Comparison of ENCODE assay signal across 18 mouse cellular contexts in the genomic region with DNA sequence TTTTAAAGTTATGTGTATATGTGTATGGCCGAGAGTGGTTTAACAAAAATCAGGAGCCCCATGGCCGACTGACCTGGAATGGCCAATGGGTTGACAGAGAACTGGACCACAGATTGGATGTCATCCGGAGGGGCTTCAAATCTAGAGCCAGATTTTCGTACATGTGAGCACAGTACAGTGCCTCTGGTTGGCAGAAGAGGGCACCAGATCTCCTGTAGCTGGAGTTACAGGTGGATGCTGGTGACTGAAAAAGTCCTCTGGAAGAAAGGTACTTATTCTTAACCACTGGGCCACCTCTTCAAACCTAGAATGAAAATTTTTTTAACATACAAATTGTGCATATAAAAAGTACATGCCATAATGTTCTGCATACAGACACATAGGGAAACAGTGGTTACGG. TPM values are rescaled to one million over a fixed set of nuclear protein-coding genes. Genes with fewer than 3 reads are reported as not detected.
DNase-seq lines count a peak whose midpoint lies in the region; ATAC-seq and TF ChIP-seq lines count a peak whose summit lies in the region.
"Had no signal": no experiment of that assay in that cellular context is flagged by ENCODE, and none has a peak within 500 bp of the region (broad histone marks: within the 10 kb centered on the region; RNA-seq: fewer than 3 reads in every experiment).

No protein-coding gene starts in this region.

- no peak overlapping the region for H3K4me2 ChIP-seq in liver, postnatal 0 days (ENCODE audit: low read depth, low read length)
- no peak overlapping the region for H3K4me2 ChIP-seq in liver, embryonic 11.5 days
- no peak overlapping the region for H3K4me2 ChIP-seq in forebrain, embryonic 16.5 days (ENCODE audit: low read length)
- H3K4me2 ChIP-seq: embryonic facial prominence, embryonic 12.5 days; forebrain, embryonic 15.5 days; hindbrain, embryonic 15.5 days; limb, embryonic 15.5 days had no signal

- no peaks in the 10 kb centered on the region for H3K79me2 ChIP-seq in heart, adult 2 months (replicated peaks; ENCODE audit: control insufficient read depth, insufficient read depth, low read length)

- H3K4me3 ChIP-seq in heart, adult 2 months, result no peak overlapping the region
- no peak overlapping the region for H3K4me3 ChIP-seq in liver, postnatal 0 days (ENCODE audit: low read depth, low read length)
- no peak overlapping the region for H3K4me3 ChIP-seq in liver, embryonic 11.5 days (ENCODE audit: low read depth, low read length)
- H3K4me3 ChIP-seq in ES-Bruce4 (ENCODE audit: low read depth, low read length), result no peak overlapping the region
- no peak overlapping the region for H3K4me3 ChIP-seq in forebrain, embryonic 16.5 days (replicated peaks; ENCODE audit: low read length)
- H3K4me3 ChIP-seq: embryonic facial prominence, embryonic 12.5 days; forebrain, embryonic 15.5 days; hindbrain, embryonic 15.5 days; limb, embryonic 15.5 days; myocyte had no signal

- H3K9ac ChIP-seq in heart, adult 2 months (ENCODE audit: low read depth, low read length), result no peak overlapping the region
- H3K9ac ChIP-seq in liver, postnatal 0 days (replicated peaks), result no peak overlapping the region
- H3K9ac ChIP-seq in liver, embryonic 11.5 days (ENCODE audit: low read depth, low read length), result no peak overlapping the region
- H3K9ac ChIP-seq in ES-Bruce4 (ENCODE audit: low read depth, poor library complexity, severe bottlenecking), result no peak overlapping the region
- H3K9ac ChIP-seq in forebrain, embryonic 16.5 days (replicated peaks; ENCODE audit: low read depth, low read length), result no peak overlapping the region
- H3K9ac ChIP-seq: embryonic facial prominence, embryonic 12.5 days; forebrain, embryonic 15.5 days; hindbrain, embryonic 15.5 days; limb, embryonic 15.5 days had no signal

- H3K27ac ChIP-seq in heart, adult 2 months, result no peak overlapping the region
- no peak overlapping the region for H3K27ac ChIP-seq in liver, postnatal 0 days (ENCODE audit: low read depth)
- no peak overlapping the region for H3K27ac ChIP-seq in liver, embryonic 11.5 days (ENCODE audit: low read depth, low read length)
- no peak overlapping the region for H3K27ac ChIP-seq in ES-Bruce4 (ENCODE audit: insufficient read depth, low read length)
- H3K27ac ChIP-seq in forebrain, embryonic 16.5 days (ENCODE audit: low read length), result no peak overlapping the region
- H3K27ac ChIP-seq: forebrain, embryonic 15.5 days; hindbrain, embryonic 15.5 days; limb, embryonic 15.5 days had no signal

- no peaks in the 10 kb centered on the region for H3K36me3 ChIP-seq in heart, adult 2 months (ENCODE audit: control insufficient read depth, insufficient read depth, low read length)
- no peaks in the 10 kb centered on the region for H3K36me3 ChIP-seq in liver, postnatal 0 days (replicated peaks; ENCODE audit: insufficient read depth, low read length)
- H3K36me3 ChIP-seq in liver, embryonic 11.5 days (ENCODE audit: control insufficient read depth, insufficient read depth, low read length), result no peaks in the 10 kb centered on the region
- no peaks in the 10 kb centered on the region for H3K36me3 ChIP-seq in ES-Bruce4 (ENCODE audit: control insufficient read depth, insufficient read depth, low read length, poor library complexity, severe bottlenecking)
- H3K36me3 ChIP-seq in forebrain, embryonic 16.5 days (ENCODE audit: control insufficient read depth, insufficient read depth), result no peaks in the 10 kb centered on the region
- H3K36me3 ChIP-seq: embryonic facial prominence, embryonic 12.5 days; forebrain, embryonic 15.5 days; hindbrain, embryonic 15.5 days; limb, embryonic 15.5 days had no signal

- no peak for ATAC-seq in liver, postnatal 0 days
- ATAC-seq in liver, embryonic 11.5 days (replicated peaks; ENCODE audit: low FRiP score), result no peak
- ATAC-seq in forebrain, embryonic 16.5 days, result no peak
- ATAC-seq: forebrain, embryonic 15.5 days had no signal

- H3K9me3 ChIP-seq in liver, postnatal 0 days (ENCODE audit: low read length), result no peaks in the 10 kb centered on the region
- no peaks in the 10 kb centered on the region for H3K9me3 ChIP-seq in liver, embryonic 11.5 days (ENCODE audit: control insufficient read depth, low read length)
- no peaks in the 10 kb centered on the region for H3K9me3 ChIP-seq in ES-Bruce4 (replicated peaks; ENCODE audit: control insufficient read depth, insufficient read depth, low read length, poor library complexity, severe bottlenecking)
- no peaks in the 10 kb centered on the region for H3K9me3 ChIP-seq in forebrain, embryonic 16.5 days (ENCODE audit: control insufficient read depth, low read length)
- H3K9me3 ChIP-seq: embryonic facial prominence, embryonic 12.5 days; forebrain, embryonic 15.5 days; hindbrain, embryonic 15.5 days; limb, embryonic 15.5 days had no signal

- intact Hi-C loops in heart, adult 2 months (cut with DNase I), result no loop called here

- no peaks in the 10 kb centered on the region for H3K27me3 ChIP-seq in heart, adult 2 months (ENCODE audit: control insufficient read depth, insufficient read depth, low read length)
- H3K27me3 ChIP-seq in liver, postnatal 0 days (ENCODE audit: insufficient read depth, low read length), result no peaks in the 10 kb centered on the region
- H3K27me3 ChIP-seq in liver, embryonic 11.5 days (replicated peaks; ENCODE audit: control insufficient read depth, insufficient read depth, low read length), result no peaks in the 10 kb centered on the region
- H3K27me3 ChIP-seq in ES-Bruce4 (ENCODE audit: control insufficient read depth, insufficient read depth, low read length, poor library complexity, severe bottlenecking), result no peaks in the 10 kb centered on the region
- H3K27me3 ChIP-seq in forebrain, embryonic 16.5 days (replicated peaks; ENCODE audit: control insufficient read depth, insufficient read depth, low read length), result no peaks in the 10 kb centered on the region
- H3K27me3 ChIP-seq: embryonic facial prominence, embryonic 12.5 days; forebrain, embryonic 15.5 days; hindbrain, embryonic 15.5 days; limb, embryonic 15.5 days had no signal

- WGBS in heart, adult 2 months, result 80% methylated on average over 5 of the region's 5 CpGs
- WGBS in liver, postnatal 0 days (ENCODE audit: insufficient replicate concordance), result 66% methylated on average over 5 of the region's 5 CpGs
- 71% methylated on average over 5 of the region's 5 CpGs for WGBS in liver, embryonic 11.5 days
- WGBS in forebrain, embryonic 16.5 days, result 74% methylated on average over 5 of the region's 5 CpGs

- no peak for TF ChIP-seq EP300 in heart, adult 2 months (IDR thresholded peaks at IDR 0.05; ENCODE audit: insufficient read depth, low read depth, low read length)
- no peak for TF ChIP-seq EP300 in liver, postnatal 0 days (IDR thresholded peaks at IDR 0.05; ENCODE audit: low read depth)
- TF ChIP-seq EP300 in ES-Bruce4 (IDR thresholded peaks at IDR 0.05; ENCODE audit: insufficient read depth, low read depth, low read length), result no peak

- H3K4me1 ChIP-seq in heart, adult 2 months (ENCODE audit: control insufficient read depth, insufficient read depth, low read length), result no peaks in the 10 kb centered on the region; the same call in 1 of the 2 replicates
- H3K4me1 ChIP-seq in liver, postnatal 0 days (ENCODE audit: insufficient read depth), result peaks cover 4% of the 10 kb centered on the region; the same call in 1 of the 2 replicates
- H3K4me1 ChIP-seq in liver, embryonic 11.5 days (replicated peaks; ENCODE audit: control insufficient read depth, insufficient read depth, low read length), result no peaks in the 10 kb centered on the region
- no peaks in the 10 kb centered on the region for H3K4me1 ChIP-seq in ES-Bruce4 (ENCODE audit: control insufficient read depth, insufficient read depth, low read length)
- H3K4me1 ChIP-seq in forebrain, embryonic 16.5 days (replicated peaks; ENCODE audit: control insufficient read depth, insufficient read depth, low read length), result no peaks in the 10 kb centered on the region; the same call in 1 of the 2 replicates
- H3K4me1 ChIP-seq: forebrain, embryonic 15.5 days; limb, embryonic 15.5 days had no signal

- no peak for TF ChIP-seq POLR2A in heart, adult 2 months (IDR thresholded peaks at IDR 0.05; ENCODE audit: insufficient read depth, low read depth, low read length)
- TF ChIP-seq POLR2A in ES-Bruce4 (IDR thresholded peaks at IDR 0.05; ENCODE audit: insufficient read depth, low read length), result no peak

- peak; percentile 32 for TF ChIP-seq CTCF in heart, adult 2 months (IDR thresholded peaks at IDR 0.05)
- TF ChIP-seq CTCF in liver, postnatal 0 days (IDR thresholded peaks at IDR 0.05; ENCODE audit: low read depth), result peak; percentile 46
- peak; percentile 35 for TF ChIP-seq CTCF in ES-Bruce4 (IDR thresholded peaks at IDR 0.05; ENCODE audit: low read depth, low read length)

- no peak for DNase-seq in heart, adult 2 months
- no peak for DNase-seq in heart, adult 18-20 months
- no peak for DNase-seq in liver, postnatal 0 days
- no peak for DNase-seq in liver, embryonic 11.5 days (ENCODE audit: low spot score)
- DNase-seq in kidney, postnatal 10 days, result peak; percentile 30
- DNase-seq in left cerebral cortex, adult 18-20 months (ENCODE audit: low spot score in 2 of 2), result no peak
- DNase-seq: adrenal gland, postnatal 25 days; cerebellum, adult 8-10 months; gastrocnemius, postnatal 36 days had no signal

RNA-seq across cellular contexts. Expression of gene Tnfrsf17, which starts 3.1 kb away (rescaled TPM):
- not detected for total RNA-seq in heart, adult 2 months (2021)
- polyA plus RNA-seq in heart, adult 2 months (2012; rRNA removed), result 0.23 and 0.41 TPM in 2 replicates
- not detected for total RNA-seq in heart, adult 18-20 months (2021)
- polyA plus RNA-seq in liver, postnatal 0 days (2015; fragmentation: Nextera tagmentation; extraction: Ambion mirVana), result not detected in 2 replicates
- not detected in 2 replicates for polyA plus RNA-seq in liver, embryonic 11.5 days (2014; fragmentation: Nextera tagmentation; extraction: Ambion mirVana)
- not detected in 2 replicates for polyA plus RNA-seq in ES-Bruce4 (2011; ENCODE audit: insufficient read depth, insufficient read length, low read depth, missing spikeins)
- under 1 TPM; 0.46 to 0.73 TPM for total RNA-seq in left cerebral cortex, adult 18-20 months (2021)
- polyA plus RNA-seq in forebrain, embryonic 16.5 days (2015; fragmentation: Nextera tagmentation; extraction: Ambion mirVana), result not detected in 2 replicates
- total RNA-seq: adrenal gland, postnatal 25 days; gastrocnemius, postnatal 36 days had no signal
- polyA plus RNA-seq: C2C12; embryonic facial prominence, embryonic 12.5 days; forebrain, embryonic 15.5 days; heart, embryonic 16.5 days; myocyte had no signal

RNA-seq across cellular contexts. Expression of gene Snx29, which starts 6.0 kb away (rescaled TPM):
- total RNA-seq in heart, adult 2 months (2021), result 1 to 10 TPM; 8.9 to 9.9 TPM
- 2.6 and 4.6 TPM in 2 replicates for polyA plus RNA-seq in heart, adult 2 months (2012; rRNA removed)
- 10 to 100 TPM; 10.5 to 11.4 TPM for total RNA-seq in heart, adult 18-20 months (2021)
- 1.7 and 2.3 TPM in 2 replicates for polyA plus RNA-seq in liver, postnatal 0 days (2015; fragmentation: Nextera tagmentation; extraction: Ambion mirVana)
- polyA plus RNA-seq in liver, embryonic 11.5 days (2014; fragmentation: Nextera tagmentation; extraction: Ambion mirVana), result 4.5 and 5.1 TPM in 2 replicates
- 9.2 and 10.5 TPM in 2 replicates for polyA plus RNA-seq in ES-Bruce4 (2011; ENCODE audit: insufficient read depth, insufficient read length, low read depth, missing spikeins)
- total RNA-seq in left cerebral cortex, adult 18-20 months (2021), result 10 to 100 TPM; 17.8 to 20.6 TPM
- polyA plus RNA-seq in forebrain, embryonic 16.5 days (2015; fragmentation: Nextera tagmentation; extraction: Ambion mirVana), result 11.5 and 18.5 TPM in 2 replicates
